Mouse (Mus musculus) heart, postnatal 0 days (tissue): ENCODE data around the gene Grm3.

Experiments
- CTCF ChIP-seq: IDR thresholded peaks from 2 replicates; pipeline ENCODE4 v1.5.1; 2016; ENCODE audit warnings: antibody characterized with exemption, control low read depth, low read depth
- EP300 ChIP-seq: IDR thresholded peaks from 2 replicates; pipeline ENCODE4 v1.6.1; 2016; ENCODE audit warnings: antibody characterized with exemption, low read depth

GRCm38 (mm10) chr5:9623095-9623459, 101.9 kb downstream of the Grm3 start:
- TF ChIP-seq CTCF (no peak), EP300 (no peak)
